Mouse (Mus musculus) lung, embryonic 16.5 days (tissue): ENCODE data around the gene Dgkg. TPM values are rescaled to one million over a fixed set of nuclear protein-coding genes. Genes with fewer than 3 reads are reported as not detected.

Experiments used
- ATAC-seq: fragments of 200-750 bp; cut with Nextera tagmentation; 2 replicates; pipeline ENCODE4 v1.8.0; 2017; ENCODE audit warnings: low read depth, mild to moderate bottlenecking, moderate library complexity
- H3K27ac ChIP-seq: fragments of 300-500 bp; sonication (generic); 2 replicates; pipeline ENCODE4 v1.5.1; 2014; ENCODE audit warnings: mild to moderate bottlenecking, control low read depth, low read length
- H3K27me3 ChIP-seq: fragments of 300-500 bp; sonication (generic); 2 replicates; pipeline ENCODE4 v1.6.1; 2014; ENCODE audit warnings: low read depth, low read length, mixed read lengths; ENCODE audit not compliant: control insufficient read depth, insufficient read depth
- H3K36me3 ChIP-seq: fragments of 300-500 bp; sonication (generic); 2 replicates; pipeline ENCODE4 v1.6.1; 2014; ENCODE audit warnings: low read length; ENCODE audit not compliant: control insufficient read depth, insufficient read depth
- H3K4me1 ChIP-seq: fragments of 300-500 bp; sonication (generic); replicated peaks from 2 replicates; pipeline ENCODE4 v1.6.1; 2014; ENCODE audit warnings: low read length, mixed read lengths; ENCODE audit not compliant: control insufficient read depth, insufficient read depth
- H3K4me2 ChIP-seq: fragments of 300-500 bp; sonication (generic); 2 replicates; pipeline ENCODE4 v1.6.1; 2014; ENCODE audit warnings: low read depth, low read length, control low read depth
- H3K4me3 ChIP-seq: fragments of 300-500 bp; sonication (generic); 2 replicates; pipeline ENCODE4 v1.5.1; 2014; ENCODE audit warnings: mild to moderate bottlenecking, low read length, control low read depth
- H3K9ac ChIP-seq: fragments of 300-500 bp; sonication (generic); 2 replicates; pipeline ENCODE4 v1.6.1; 2014; ENCODE audit warnings: low read length, control low read depth
- H3K9me3 ChIP-seq: fragments of 300-500 bp; sonication (generic); 2 replicates; pipeline ENCODE4 v1.6.1; 2016; ENCODE audit warnings: low read length; ENCODE audit not compliant: control insufficient read depth
- WGBS: fragments of 180-500 bp; shearing (Covaris S2); extraction: QIAGEN DNeasy Blood & Tissue Kit; methylation state at CpG from one replicate; pipeline ENCODE4 v1.1.7; 2014; 5-methylcytosine and 5-hydroxymethylcytosine counted together
- polyA plus RNA-seq: library from polyadenylated mRNA; unstranded; fragments of >200 nt; fragmentation: Nextera tagmentation; extraction: Ambion mirVana; gene quantifications from 2 replicates; pipeline ENCODE4 v1.2.1, GENCODE M21; 2015

The Dgkg gene
- polyA plus RNA-seq, 1 experiment from 2014 or later, result 1.2 TPM

DNA sequence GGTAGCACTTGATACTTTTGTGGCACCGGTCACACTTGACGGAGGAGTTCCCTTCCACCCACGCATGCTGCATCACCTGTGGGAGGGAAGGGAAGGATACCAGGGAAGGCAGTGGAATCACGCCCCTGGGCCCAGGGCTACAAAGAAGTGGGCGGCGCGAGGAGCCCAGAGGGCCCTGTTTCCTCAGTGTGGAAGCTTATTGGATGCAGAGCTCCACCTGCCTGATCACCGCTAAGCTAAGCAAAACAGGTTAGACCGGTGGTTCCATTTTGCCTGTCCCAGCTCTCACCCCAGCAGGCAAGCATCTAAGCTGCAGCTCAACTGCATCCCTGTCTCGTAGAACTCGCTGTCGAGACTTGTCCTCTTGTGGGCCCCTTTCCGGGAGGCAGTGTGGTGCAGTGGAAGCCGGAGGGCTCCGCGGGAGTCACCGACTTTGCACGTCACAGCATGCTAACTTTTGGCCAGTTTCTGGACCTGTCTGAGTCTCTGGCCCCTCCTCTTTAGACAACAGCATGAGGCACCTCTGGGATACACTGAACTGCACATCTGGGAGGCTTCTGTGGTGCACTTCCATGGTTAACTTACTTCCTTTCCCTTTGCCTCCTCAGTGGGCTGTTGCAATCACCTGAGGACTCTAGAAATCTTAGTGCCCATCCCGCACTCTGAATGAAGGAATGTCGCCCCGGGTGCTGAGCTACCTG is 84.2 kb downstream of the Dgkg start:
- no peak overlapping the region for H3K9ac ChIP-seq
- ATAC-seq, result peak; percentile 93
- H3K36me3 ChIP-seq, result no peaks in the 10 kb centered on the region
- 33% methylated on average over 21 of the region's 21 CpGs for WGBS
- no peaks in the 10 kb centered on the region for H3K9me3 ChIP-seq
- H3K4me1 ChIP-seq, result peaks cover 3% of the 10 kb centered on the region; the same call in 1 of the 2 replicates
- H3K4me3 ChIP-seq, result peak overlapping the region; percentile 25
- H3K27me3 ChIP-seq, result no peaks in the 10 kb centered on the region
- 0 out of 2 replicates have a peak overlapping the region, but pooled peaks have one; percentile 9 for H3K27ac ChIP-seq
- peak overlapping the region; percentile 48 for H3K4me2 ChIP-seq

DNA sequence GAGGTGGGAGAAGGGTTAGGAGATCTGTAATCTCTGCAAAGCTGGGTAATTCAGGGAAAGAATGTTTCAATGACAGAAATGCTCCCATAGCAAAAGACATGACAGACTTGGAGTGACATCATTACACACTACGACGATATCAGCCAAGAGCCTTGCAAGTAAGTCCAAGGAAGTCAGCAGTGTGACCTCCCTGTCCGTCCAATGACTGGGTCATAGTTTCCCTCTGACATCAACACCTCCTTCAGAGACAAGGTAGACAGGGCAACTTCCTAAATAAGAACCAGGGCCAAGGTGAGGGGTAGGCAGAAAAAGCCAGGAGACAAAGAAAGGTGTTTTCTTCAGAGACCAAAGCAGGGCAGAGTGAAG is 92.1 kb downstream of the Dgkg start:
- Histone ChIP-seq H3K36me3 (no peaks in the 10 kb centered on the region), H3K4me3 (no peak overlapping the region), H3K9ac (no peak overlapping the region), H3K4me1 (no peaks in the 10 kb centered on the region), H3K4me2 (no peak overlapping the region), H3K27me3 (no peaks in the 10 kb centered on the region), H3K27ac (no peak overlapping the region), H3K9me3 (no peaks in the 10 kb centered on the region)
- WGBS, result 54% methylated on average over 3 of the region's 3 CpGs
- no peak; the same call in 1 of the 2 replicates for ATAC-seq

DNA sequence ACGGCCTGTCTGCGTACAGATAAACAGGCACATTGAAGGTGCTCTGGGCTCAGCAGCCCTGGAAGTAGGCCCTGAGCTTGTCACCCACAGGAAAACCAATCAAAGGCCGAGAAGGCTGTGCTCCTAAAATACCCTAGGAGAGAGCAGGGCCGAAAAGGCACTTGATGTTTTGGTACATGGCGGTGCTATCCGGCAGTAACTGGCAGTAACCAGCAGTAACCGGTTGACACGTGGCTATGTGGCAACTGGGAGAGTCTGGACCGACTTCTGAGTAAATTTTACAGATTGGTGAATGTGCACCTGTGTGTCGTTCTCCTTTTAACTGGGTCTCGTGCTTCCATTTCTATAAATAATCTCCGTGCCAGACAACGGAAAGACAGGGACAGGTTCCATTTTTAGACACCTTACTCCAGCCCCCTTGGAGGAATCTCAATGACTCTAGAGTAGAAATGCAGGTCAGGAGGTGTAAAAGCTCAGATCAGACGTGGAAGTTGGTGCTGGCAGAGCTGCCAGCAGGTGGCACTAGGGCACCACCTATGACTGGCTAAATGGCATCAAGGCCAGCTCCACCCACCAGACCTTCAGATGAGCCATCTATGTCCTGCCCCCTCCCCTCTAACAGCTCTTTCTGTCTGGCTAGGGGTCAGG is 92.6 kb downstream of the Dgkg start:
- Histone ChIP-seq H3K9me3 (no peaks in the 10 kb centered on the region), H3K36me3 (no peaks in the 10 kb centered on the region), H3K4me3 (no peak overlapping the region), H3K4me2 (no peak overlapping the region), H3K27me3 (no peaks in the 10 kb centered on the region), H3K27ac (no peak overlapping the region; the same call in 1 of the 2 replicates), H3K9ac (no peak overlapping the region), H3K4me1 (no peaks in the 10 kb centered on the region)
- peak; percentile 54 for ATAC-seq
- 44% methylated on average over 14 of the region's 14 CpGs for WGBS

DNA sequence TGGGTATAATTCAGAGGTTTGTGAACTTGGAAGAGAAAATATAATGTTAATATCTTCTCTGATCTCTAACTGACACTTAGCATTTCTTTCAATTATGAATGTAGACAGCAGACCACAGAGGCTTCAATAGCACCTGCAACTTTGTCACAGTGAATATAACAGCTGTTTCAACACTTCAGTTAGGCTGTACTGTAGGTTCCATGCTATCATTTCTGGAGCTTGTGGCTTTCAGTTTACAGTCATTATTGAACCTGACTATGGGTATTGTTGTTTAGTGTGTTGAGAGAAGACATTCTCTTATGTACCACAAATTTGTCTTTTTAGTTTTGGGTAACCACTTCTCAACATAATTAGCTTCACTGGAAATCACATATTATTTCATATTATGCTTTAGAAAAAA is 93.4 kb downstream of the Dgkg start:
- no peaks in the 10 kb centered on the region for H3K27me3 ChIP-seq
- H3K27ac ChIP-seq, result no peak overlapping the region
- no peak for ATAC-seq
- H3K9me3 ChIP-seq, result no peaks in the 10 kb centered on the region
- no peak overlapping the region for H3K4me2 ChIP-seq
- 0 out of 2 replicates have a peak, but pooled peaks cover 2% of the 10 kb centered on the region for H3K4me1 ChIP-seq
- H3K4me3 ChIP-seq, result no peak overlapping the region
- no peaks in the 10 kb centered on the region for H3K36me3 ChIP-seq
- H3K9ac ChIP-seq, result no peak overlapping the region

DNA sequence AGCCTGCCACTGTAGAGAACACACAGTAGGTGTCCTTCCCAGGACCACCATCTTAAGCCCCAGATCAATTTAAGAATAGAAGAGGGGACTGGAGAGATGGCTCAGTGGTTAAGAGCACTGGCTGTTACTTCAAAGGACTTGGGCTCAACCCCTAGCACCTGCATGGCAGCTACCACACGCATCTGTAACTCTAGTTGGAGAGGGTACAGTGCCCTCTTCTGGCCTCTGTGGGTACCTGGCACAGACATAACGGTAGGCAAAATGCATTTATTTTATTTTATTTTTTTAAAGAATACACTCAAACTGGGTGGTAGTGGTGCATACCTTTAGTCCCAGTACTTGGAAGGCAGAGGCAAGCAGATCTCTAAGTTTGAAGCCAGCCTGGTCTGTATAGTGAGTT is 102.0 kb downstream of the Dgkg start:
- no peak overlapping the region for H3K27ac ChIP-seq
- no peak overlapping the region for H3K9ac ChIP-seq
- H3K4me2 ChIP-seq, result no peak overlapping the region
- no peaks in the 10 kb centered on the region for H3K27me3 ChIP-seq
- H3K4me1 ChIP-seq, result peaks cover 24% of the 10 kb centered on the region
- no peaks in the 10 kb centered on the region for H3K9me3 ChIP-seq
- no peak overlapping the region for H3K4me3 ChIP-seq
- no peak for ATAC-seq
- WGBS, result 60% methylated on average over 2 of the region's 2 CpGs
- no peaks in the 10 kb centered on the region for H3K36me3 ChIP-seq

DNA sequence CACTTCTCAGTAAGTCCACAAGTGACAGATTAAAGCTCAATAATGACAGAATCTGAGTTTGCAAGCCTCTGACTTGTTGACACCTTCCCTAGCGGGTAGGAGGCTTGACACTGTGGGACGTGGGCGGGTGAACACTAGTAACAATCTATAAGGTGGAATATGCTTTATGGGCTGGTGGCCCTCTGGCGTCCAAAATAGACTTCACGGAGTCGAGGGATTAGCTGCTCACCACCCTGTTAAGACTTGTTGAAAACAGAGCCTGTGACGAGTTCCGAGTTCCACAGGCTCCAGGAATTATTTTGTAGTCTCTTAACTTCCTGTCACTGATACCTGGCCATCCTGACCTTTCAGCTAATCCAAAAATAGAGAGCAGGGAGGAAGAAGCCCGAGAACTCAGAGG is 104.7 kb downstream of the Dgkg start:
- Histone ChIP-seq H3K9ac (0 out of 2 replicates have a peak overlapping the region, but pooled peaks have one; percentile 27), H3K4me3 (no peak overlapping the region), H3K27me3 (no peaks in the 10 kb centered on the region), H3K9me3 (no peaks in the 10 kb centered on the region), H3K27ac (peak overlapping the region; percentile 26), H3K4me1 (peaks cover 28% of the 10 kb centered on the region), H3K4me2 (no peak overlapping the region), H3K36me3 (no peaks in the 10 kb centered on the region)
- 40% methylated on average over 9 of the region's 9 CpGs for WGBS
- no peak for ATAC-seq

DNA sequence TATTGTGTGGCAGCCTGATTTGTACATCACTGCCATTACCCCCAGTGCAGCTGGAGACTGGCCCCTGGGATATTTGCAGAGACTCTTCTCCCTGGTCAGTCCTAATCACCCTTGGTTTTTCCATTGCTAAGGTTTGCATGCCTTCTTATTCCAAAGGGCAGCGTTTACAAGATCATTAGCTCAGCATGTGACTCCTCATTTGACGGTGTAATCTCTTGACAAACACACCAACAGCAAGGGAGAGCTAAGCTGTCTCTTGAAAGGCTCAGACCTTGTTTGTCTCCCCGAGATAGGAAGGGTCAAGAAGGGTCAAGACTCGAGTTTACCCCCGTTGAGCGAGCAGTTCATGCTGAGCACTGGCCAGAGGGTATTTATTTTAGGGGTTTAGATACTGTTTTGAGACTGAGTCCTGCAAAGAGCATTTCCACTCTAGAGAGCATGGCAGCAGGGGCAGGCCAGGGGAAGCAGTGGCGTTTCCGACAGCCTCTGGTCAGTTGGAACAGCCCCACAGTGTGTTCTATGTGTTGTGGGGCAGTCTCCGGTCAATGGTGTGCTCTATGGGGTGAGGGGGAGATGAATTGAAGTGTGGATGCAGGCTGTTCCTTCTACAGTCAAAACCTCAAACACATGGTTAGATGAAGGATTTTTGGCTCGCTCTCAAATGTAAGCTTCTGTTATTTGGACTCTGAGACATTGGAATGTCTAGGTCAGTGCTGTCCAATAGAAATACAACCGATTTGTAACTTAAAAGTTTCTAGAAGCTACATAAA is 105.6 kb downstream of the Dgkg start:
- peak overlapping the region; percentile 4; the same call in 1 of the 2 replicates for H3K4me2 ChIP-seq
- H3K36me3 ChIP-seq, result no peaks in the 10 kb centered on the region
- WGBS, result 7% methylated on average over 11 of the region's 11 CpGs
- H3K9me3 ChIP-seq, result no peaks in the 10 kb centered on the region
- ATAC-seq, result peak; percentile 51
- H3K4me3 ChIP-seq, result no peak overlapping the region
- peak overlapping the region; percentile 73 for H3K27ac ChIP-seq
- H3K4me1 ChIP-seq, result peaks cover 33% of the 10 kb centered on the region
- no peaks in the 10 kb centered on the region for H3K27me3 ChIP-seq
- 0 out of 2 replicates have a peak overlapping the region, but pooled peaks have one; percentile 21 for H3K9ac ChIP-seq

DNA sequence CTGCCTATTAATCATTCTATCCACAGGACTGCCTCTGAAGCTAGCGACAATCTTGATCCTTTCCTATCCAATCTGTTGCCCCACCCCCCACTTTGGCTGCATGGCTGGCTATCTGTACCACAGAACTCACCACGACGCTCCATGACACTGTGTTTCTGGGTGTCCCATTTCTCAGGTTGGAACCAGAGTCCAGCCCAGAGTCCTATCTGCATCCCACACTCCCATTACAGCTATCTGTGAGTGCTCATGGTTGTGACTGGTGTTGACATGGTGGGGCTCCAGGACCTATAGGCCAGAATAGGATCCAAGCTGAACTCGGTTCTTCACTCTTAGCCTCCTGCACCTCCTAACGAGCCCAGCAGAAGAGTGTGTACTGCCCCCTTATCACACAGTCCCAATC is 107.7 kb downstream of the Dgkg start:
- ATAC-seq, result no peak
- Histone ChIP-seq H3K9ac (peak overlapping the region; percentile 65; the same call in 1 of the 2 replicates), H3K4me3 (peak overlapping the region; percentile 48), H3K36me3 (no peaks in the 10 kb centered on the region), H3K27ac (peak overlapping the region; percentile 87; the same call in 1 of the 2 replicates), H3K27me3 (no peaks in the 10 kb centered on the region), H3K4me1 (peaks cover 47% of the 10 kb centered on the region), H3K9me3 (no peaks in the 10 kb centered on the region), H3K4me2 (peak overlapping the region; percentile 76)
- WGBS, result 63% methylated on average over 5 of the region's 5 CpGs
